Mouse (Mus musculus): ENCODE data around the gene Glipr1l2.
"Not testable (repeated sequence)": the region's sequence is repeated elsewhere in the genome, so short reads cannot be mapped to it uniquely, and the experiment has no call there.

DNA sequence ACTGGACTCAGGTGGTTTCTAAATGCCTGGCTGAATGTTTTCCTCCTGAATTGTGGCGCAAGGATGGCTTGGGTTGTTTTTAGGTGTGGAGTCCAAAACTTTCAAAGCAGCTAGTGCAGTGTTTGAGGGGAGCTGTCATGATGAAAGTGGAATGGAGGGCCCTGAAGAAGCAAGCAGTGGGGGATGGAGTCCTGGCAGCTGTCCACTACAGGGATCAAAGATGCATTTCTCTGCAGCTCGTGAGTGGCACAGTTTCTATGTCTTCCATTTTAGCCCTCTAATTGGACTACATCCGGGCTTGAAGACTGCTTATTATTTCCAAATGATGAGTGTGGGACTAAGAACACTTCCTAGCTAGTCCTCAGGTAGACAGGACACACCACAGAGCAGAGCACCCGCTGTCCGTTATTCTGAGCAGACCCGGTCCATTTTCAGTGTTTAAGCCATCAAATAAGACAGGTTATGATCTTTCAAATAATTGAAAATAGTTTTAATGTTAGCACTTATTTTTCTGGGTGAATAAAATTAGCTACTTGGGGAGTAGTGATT, 44.6 kb downstream of the Glipr1l2 start:
- not testable (repeated sequence) for TF ChIP-seq EP300, CTCF (IDR thresholded peaks at IDR 0.05; ENCODE audit: low read depth)
